Mouse (Mus musculus): ENCODE measurements around the gene G0s2.
"Not testable (repeated sequence)": the region's sequence is repeated elsewhere in the genome, so short reads cannot be mapped to it uniquely, and the experiment has no call there.

Gene G0s2

DNA sequence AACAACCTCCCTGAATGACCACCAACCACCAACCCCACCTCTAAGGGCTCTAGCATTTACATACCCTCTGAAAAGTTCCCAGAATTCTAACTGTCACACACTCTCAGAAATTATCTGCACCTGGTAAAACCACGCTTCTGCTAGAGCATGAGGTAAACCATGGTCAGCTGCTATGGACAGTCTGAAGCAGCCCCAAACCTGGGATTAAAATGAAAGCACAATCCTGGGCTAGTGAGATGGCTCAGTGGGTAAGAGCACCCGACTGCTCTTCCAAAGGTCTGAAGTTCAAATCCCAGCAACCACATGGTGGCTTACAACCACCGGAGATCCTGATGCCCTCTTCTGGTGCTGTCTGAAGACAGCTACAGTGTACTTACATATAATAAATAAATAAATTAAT lies 19.1 kb downstream of the G0s2 start:
- DNase-seq (ENCODE audit: low read depth): not testable (repeated sequence)

DNA sequence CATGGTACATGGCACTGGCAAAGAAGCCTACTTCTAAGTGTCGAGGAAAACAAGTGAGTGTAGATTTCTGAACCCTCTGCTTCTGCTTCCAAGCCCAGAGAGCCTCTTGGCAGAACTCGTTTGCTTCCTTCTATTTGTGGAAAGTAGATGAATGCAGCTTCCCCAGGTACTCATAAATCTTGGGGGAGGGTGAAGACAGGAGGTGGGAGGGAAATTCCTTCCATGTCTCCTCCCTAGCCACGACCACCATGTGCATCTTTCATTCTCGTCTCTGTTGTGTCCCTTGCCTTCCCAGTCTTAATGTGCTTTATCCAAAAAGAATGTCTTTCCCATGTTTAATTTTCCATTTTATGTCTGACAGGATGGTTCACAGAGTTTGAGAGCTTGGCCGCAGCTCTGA lies 20.4 kb downstream of the G0s2 start:
- DNase-seq (ENCODE audit: low read depth): no peak

DNA sequence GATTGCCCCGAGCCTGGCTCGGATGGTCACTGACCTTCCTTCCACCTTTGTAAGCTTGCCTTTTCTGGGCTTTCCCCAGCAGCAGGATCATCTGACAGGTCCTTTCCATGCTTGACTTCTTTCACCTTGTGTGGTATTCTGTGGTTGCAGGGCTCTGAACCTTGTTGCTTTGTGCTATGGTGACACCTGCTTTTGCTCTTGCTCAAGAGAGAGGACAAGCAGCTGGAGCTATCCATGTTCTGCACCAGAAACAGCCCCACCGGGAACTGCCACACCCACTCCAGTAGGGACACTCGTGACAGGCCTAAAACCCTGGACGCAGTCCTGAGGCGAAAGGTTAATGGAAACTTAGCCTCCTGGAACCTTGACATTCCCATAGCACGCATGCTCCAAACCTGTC lies 21.6 kb downstream of the G0s2 start:
- DNase-seq (ENCODE audit: low read depth): no peak

DNA sequence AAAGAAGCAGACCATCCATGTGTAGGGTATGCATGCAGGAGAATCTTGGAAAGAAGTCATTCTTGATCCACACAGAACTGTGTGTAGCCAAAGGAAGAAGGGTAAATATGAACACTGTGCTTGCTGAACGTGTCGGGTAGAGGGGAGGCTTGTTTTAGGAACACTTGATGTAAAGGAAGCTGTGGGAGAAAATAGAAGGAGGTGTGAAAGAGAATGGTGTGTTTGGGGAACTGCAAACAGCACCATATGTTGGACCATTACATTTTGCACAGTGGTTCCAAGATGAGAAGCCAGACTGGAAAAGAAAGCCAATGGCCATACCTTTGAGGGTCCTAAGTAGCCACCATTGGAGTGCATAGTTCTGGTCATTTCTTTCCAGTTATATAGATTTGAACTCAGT lies 23.0 kb downstream of the G0s2 start:
- no peak for DNase-seq (ENCODE audit: low read depth)

DNA sequence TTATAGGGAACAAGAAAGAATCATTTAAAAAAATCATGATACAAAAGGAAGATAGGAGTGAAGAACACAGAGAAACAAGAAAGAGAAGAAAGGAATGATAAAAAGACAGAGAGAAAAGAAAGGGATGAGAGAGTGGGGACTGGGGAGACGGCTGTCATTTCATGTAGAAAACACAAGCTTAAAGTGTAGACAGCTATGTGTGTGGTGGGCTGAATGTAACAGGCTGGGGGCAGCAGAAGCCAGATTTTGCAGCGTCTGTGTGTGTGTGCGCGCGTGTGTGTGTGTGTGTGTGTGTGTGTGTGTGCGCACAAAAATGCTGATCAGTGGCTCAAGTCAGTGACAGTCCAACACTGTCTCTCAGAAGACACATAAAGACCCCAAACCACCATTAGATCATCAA lies 28.8 kb downstream of the G0s2 start:
- no peak for DNase-seq (ENCODE audit: low read depth)

DNA sequence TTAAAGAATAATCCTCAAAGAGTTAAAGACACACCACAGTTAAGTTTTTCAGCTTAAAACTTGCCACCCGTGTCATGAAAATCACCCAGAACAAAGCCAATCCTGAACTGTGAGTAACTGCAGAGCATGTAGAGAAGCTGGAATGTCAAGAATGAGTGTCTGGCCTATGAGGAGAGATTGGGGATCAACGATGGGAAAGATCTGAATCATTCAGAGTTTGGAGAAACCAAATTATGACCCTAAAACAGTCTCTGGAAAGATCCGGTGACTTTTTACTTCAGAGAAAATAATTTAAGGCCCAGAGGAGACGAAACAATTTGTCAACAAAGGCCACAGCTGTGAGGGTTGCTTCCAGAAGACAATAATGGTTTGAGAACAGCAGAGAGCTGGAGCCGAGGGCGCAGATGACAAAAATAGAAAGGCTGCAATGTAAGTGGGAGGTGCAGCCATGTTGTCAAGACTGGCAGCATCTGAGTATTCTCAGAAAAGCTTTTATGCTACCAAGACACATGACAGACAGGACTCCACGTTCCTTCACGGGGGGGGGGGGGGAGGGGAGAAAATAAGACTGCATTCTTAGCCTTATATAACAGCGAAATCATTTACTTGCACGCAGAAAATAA lies 29.3 kb downstream of the G0s2 start:
- DNase-seq (ENCODE audit: low read depth): peak; percentile 7

DNA sequence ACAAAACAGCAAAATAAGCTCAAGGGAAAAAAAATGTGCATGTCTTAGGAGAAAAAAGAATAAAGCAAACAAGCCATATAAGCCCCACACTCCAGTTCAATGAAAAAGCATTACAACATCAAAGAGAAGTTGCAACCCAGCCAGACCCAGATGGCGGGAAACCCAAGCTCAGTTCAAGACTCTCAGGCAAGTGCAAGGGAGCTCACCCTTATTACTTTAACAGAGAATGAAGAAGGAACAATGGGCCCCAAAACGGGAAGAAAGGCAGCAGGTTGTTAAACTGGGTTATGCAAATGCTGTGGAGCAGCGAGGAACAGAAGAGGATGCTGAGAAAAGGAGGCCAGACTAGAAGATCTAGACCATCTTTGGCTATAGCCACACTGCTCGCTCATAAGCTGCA lies 30.2 kb downstream of the G0s2 start:
- peak; percentile 9 for DNase-seq (ENCODE audit: low read depth)

DNA sequence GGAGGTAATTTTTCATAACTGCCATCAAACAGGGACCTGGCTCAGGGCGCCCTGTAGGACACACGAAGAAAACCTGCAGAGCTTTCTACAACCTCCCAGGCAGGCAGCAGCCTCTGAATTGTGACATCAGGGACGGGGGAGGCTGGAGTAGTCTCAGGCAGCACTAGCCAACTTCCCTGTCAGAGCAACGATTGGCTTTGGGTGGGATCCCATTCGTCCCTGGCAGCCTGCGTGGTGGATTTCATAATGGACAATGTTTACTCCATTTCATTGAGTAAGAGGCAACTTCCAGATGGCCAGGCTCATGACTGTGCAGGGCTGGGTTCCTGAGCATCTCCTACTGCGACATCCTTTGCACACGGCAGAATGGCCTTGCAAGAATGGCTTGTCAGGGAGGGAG lies 30.8 kb downstream of the G0s2 start:
- DNase-seq (ENCODE audit: low read depth): peak; percentile 87

DNA sequence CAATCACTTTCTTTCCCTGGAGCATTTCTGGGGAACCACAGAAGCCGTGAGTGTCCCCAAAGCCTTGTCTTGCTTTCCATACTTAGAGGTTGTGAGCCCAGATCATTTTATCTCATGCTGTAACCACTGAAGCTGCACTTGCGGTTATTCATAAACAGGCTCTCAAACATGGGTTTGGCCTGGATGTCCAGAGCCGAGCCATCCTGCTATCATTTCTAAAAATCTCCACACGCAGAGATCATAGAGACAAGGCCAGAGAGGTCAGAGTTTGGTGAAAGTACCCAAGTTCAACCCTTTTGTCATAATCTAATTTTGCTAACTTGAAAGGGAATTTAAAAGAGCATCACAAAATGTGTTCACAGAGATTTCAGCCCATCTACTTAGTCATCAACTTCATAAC lies 31.6 kb downstream of the G0s2 start:
- DNase-seq (ENCODE audit: low read depth): no peak

DNA sequence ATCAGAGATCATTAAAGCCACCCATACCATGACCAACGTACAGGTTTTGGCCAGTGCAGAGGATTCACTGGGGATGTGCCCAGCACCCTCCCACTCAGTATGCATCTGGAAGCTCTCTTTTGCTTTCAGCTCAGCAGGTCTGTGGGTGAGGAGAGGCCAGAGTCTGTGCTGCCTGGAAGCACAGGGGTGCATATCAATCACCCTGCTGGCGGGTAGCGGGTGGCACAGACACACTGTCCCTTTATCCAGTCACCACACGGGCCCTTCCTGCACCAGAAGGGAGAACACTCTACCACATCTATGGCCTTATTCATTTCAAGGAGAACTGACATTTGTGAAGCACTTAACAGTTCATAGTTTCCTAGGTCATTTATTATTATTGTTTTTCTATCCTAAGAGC lies 34.6 kb downstream of the G0s2 start:
- no peak for DNase-seq (ENCODE audit: low read depth)

DNA sequence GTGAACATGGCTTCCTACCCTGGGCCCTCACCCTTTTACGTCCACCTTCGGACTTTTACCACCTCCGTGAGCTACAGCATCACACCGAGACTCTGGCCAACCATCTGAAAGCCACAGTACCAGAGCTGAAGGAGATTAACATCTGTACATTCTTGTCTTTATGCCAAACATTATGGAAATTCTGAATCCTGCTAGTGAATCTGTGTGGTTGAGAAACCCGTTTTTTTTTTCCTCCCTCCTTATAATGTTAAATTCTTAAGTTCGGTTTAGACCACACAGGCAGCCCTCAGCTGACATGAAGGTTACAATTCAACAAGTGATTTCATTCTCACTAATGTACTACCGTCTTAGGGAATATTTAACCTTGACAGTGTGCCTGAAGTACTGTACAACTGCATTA lies 38.1 kb downstream of the G0s2 start:
- DNase-seq (ENCODE audit: low read depth): peak; percentile 49

DNA sequence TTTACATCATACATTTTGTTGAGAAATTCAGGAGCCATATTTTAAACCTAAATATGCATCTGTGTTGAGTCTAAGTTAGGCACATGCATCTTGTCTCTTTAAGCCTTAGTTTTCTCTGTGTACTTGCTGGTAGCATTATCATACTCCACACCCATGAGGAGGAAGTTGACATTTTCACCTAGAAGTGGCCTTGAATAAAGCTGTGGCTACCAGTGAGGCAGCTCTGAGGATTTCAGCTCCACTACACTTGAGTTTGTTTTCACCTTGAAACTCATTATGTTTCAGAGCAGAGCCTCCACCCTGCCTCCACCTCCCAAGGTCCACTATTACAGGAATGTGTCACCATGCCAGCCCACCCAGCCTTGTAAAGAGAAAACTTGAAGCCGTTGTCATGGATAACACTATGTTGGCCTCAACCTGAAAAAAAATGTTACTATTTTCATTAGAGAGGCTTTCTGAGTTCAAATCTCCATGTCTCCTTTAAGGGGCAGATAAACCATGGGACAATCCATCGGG lies 38.8 kb downstream of the G0s2 start:
- DNase-seq (ENCODE audit: low read depth): no peak

DNA sequence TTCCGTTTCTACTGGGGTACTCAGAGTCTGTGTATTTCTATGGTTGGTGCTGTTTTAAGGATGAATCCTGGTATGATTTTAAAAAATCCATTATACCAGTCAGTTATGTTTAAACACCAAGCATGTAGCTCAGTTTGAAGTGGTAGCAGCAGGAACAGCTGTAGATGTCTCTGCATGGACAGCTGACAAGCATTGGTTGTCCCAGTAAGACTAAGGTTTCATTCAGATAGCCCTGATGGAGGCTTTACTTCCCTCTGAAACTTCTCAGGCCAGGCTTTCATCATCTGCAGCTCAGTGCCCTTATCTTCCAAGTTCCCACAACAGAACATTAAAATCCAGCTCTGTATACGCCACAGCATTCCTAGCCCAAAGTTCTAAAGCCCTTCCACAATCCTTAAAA lies 40.3 kb downstream of the G0s2 start:
- no peak for DNase-seq (ENCODE audit: low read depth)

DNA sequence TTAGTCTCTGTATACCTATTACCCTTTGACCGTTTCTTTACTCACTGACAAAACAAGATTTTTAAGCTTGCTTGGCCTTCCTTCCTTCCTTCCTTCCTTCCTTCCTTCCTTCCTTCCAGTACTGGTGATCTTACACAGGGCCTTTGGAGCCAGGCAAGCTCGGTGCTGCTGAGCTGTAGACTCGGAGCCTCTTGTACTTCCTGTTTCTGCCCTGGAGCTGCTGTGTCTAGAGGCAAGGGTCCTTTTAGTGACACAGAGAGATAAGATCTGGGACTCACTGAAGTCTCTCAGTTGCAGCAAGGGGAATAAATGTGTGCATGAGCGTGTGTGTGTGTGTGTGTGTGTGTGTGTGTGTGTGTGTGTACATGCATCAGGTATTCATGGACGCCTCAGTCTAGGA lies 42.1 kb downstream of the G0s2 start:
- no peak for DNase-seq (ENCODE audit: low read depth)

DNA sequence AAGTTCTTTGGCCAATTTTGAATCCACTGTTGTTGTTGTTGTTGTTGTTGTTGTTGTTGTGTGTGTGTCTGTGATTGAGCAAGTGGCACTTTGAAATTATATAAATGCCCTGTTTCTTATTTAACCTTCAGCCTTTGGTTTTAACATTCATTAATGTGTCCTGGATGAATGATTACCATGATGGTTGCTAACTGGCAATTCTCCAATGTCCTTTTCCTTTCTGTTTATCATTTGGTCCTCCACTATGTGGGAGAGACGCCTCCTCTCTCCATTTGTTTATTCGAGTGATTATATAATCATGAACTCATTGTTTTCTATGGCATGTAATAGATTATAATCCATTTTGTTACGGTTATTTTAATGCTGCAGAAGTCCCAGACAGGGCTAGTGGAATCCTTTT lies 42.5 kb downstream of the G0s2 start:
- no peak for DNase-seq (ENCODE audit: low read depth)

DNA sequence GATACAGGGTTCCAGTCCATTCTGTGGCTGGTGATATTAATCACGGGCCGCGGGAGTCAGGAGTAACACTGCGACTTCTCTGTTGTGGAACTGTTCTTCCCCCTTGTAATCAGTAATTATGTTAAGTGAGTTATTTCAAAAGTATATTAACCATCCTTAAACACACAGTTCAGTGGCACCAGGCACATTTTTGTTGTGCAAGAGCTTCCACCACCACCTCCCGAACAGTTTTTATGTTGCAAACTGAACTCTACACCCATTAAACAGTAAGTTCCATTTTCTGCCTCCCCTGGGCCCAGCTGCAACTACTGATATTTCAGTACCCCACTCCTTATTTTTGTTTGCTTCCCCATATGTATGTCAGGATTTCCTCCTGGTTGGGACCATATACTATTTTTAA lies 43.4 kb downstream of the G0s2 start:
- DNase-seq (ENCODE audit: low read depth): no peak

DNA sequence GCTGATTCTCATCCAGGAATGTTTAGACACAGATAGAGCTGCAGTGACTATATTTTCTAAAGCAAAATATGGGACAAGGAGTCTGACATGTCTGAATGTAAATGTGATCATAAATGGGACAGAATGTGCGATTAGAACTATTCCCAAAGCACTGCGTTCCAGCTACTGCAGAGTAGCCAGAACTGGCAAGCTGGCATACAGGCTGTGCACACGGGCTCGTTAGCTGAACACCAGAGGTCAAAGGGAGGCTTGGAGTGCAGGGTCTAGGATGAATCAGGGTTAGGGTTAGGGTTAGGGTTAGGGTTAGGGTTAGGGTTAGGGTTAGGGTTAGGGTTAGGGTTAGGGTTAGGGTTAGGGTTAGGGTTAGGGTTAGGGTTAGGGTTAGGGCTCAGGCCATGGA lies 45.5 kb downstream of the G0s2 start:
- DNase-seq (ENCODE audit: low read depth): no peak

DNA sequence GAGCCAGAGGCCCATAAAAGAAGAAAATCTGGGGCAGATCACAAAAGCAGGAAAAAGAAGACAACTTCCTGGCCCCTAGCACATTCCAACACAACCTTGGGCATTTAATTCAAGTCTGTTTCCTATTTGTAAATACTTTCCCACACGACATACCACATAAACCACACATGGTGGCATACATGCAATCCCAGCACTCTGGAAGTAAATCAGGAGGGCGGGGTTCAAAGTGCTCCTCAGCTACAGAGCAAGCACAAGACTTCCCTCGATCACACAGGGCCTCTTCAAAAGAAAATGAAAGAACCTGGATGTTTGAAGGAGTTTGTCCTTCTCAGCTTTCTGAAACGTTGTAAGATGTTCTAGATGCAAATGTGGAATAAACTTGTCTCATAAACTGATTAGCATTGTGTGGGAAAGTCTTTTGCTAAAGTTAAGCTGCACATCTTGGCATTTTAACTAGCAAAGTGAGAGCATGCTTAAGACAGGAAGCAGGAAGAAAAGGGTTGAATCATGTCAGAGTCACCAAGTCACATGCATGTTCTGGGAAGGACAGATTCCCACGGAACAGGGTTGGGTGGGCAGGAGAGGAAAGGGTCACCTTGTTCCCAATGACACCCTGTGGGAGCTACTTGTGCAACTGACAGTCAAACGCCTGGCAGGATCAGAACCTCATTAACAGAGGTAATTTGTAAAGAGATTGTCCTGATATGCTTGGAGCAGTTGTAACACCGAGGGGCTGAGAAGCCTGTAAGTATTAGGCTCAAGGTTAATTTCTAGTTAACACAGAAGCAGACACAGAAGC lies 46.1 kb downstream of the G0s2 start:
- peak; percentile 6 for DNase-seq (ENCODE audit: low read depth)

DNA sequence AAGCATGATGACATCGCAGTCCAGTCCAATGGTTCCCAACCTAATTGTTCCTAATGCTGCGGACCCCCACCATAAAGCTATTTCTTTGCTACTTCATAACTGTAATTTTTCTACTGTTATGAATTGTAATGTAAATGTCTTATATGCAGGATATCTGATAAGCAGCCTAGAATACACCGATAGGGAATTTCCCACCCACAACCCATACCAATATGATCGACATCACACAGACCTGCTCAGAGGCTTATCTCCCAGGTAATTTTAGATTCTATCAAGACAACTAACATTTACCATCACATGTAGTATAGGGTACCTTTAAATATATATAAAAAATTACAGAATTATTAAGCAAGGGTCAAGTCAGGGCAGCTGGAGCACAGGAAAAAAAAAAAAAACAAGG lies 46.9 kb downstream of the G0s2 start:
- no peak for DNase-seq (ENCODE audit: low read depth)

DNA sequence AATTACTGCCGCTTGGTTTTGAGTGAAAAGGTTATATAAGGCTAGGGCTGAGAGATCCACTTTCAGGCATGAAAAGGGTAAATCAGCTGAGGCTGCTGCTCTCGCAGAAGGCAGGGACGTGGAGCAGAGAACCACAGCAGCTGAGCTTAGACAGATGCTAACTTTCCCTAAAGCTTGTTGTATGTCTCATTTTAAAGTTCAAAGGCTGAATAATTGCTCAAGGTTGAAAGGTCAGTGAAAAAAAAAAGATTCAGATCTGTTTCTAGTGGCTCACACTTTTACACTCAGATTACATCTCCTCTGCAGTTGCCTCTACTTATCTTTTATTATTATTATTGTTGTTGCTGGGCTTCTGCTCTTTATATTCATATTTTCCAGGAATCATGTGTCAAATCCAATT lies 47.5 kb downstream of the G0s2 start:
- no peak for DNase-seq (ENCODE audit: low read depth)

Measured in NIH3T3 (cell line).